Mouse (Mus musculus): Measurements from ENCODE around the gene Slc39a1. TPM values are rescaled to one million over a fixed set of nuclear protein-coding genes. Genes with fewer than 3 reads are reported as not detected.
"Not testable (repeated sequence)": the region's sequence is repeated elsewhere in the genome, so short reads cannot be mapped to it uniquely, and the experiment has no call there.

The Slc39a1 gene
- total RNA-seq, 2 experiments from 2014 or later: 38.8 to 43.0 TPM

DNA sequence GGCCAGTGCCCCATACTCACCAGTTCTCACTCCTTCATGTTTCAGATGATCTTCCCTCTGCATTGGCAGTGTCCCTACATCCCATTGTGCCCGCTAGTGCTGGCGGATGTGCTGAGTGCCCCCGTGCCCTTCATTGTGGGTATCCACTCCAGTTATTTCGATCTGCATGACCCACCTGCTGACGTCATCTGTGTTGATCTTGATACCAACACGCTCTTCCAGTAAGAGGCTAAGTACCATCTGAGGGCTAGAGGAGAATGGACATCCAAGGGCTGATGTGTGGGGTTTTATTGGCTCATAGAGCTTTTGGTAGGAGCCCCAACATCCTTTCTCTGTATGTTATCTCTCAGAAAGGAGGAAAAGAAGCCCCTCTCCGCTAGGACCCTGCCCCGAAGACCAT, 22.8 kb downstream of the Slc39a1 start:
- intact Hi-C loops (cut with DNase I): no loop called here
- no peak for DNase-seq (ENCODE audit: extremely low spot score in 1 of 2, low spot score in 2 of 2)
- TF ChIP-seq CTCF (IDR thresholded peaks at IDR 0.05): no peak

DNA sequence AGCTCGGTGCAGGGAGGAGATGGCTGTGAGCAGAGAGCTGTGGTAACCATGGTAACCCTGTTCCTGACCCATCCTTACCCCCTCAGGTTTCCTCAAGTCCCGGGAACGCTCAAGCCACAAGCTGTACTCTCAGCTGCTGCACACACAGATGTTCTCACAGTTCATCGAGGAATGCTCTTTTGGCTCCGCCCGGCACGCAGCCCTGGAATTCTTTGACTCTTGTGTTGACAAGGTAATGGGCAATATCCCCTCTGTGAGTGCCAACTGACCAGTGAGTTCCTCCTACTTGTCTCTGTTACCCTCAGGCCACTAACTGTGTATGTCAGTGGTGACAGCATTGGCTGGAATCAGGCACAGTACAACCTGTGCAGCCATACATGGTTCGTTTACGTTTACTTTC, 24.2 kb downstream of the Slc39a1 start:
- DNase-seq (ENCODE audit: extremely low spot score in 1 of 2, low spot score in 2 of 2): no peak
- no peak for TF ChIP-seq CTCF (IDR thresholded peaks at IDR 0.05)
- intact Hi-C loops (cut with DNase I): no loop called here
- Histone ChIP-seq H3K4me3 (no peak overlapping the region), H3K27ac (no peak overlapping the region)

More for the DNA sequence above, 22.8 kb downstream of the Slc39a1 start:
- Histone ChIP-seq H3K4me3 (no peak overlapping the region), H3K27ac (no peak overlapping the region)

DNA sequence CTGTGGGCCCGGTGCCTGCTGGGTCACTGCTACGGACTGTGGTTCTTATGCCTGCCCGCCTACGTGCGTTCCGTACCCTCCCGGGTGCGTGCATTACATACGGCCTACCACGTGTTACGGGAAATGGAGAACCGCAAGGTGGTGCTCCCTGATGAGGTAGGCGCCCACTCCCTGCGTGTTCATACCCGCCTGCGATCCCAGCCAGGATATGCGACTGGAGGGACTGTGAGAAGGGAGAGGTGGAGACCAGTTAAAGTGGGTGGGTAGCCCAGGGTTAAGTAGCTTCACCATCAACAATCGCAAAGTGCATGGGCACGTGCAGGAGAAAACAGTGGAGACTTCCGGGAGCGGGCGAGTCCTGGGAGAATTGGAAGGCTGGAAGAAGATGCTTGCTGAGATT, 25.9 kb downstream of the Slc39a1 start:
- no peak for DNase-seq (ENCODE audit: extremely low spot score in 1 of 2, low spot score in 2 of 2)
- Histone ChIP-seq H3K27ac (no peak overlapping the region), H3K4me3 (no peak overlapping the region)
- intact Hi-C loops (cut with DNase I): no loop called here
- no peak for TF ChIP-seq CTCF (IDR thresholded peaks at IDR 0.05)

DNA sequence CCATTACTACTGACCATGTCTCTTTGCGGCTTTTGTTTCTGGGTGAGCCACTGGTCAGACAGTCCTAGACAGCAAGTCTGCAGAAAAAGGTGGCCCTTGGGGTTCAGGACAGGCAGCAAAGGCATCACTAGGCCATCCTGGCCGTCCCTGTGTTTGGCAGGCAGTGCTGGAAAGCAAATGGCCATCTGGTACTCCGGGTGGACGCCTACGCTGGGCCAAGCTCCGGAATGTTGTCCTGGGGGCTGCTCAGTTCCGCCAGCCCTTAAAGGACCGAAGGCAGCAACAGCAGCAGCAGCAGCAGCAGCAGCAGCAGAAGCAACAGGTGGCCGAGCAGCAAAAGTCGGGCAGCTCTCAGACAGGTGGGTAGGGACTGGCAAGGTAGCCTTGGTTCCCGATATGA, 27.3 kb downstream of the Slc39a1 start:
- Histone ChIP-seq H3K4me3 (no peak overlapping the region), H3K27ac (no peak overlapping the region)
- TF ChIP-seq CTCF (IDR thresholded peaks at IDR 0.05): no peak
- intact Hi-C loops (cut with DNase I): no loop called here
- no peak for DNase-seq (ENCODE audit: extremely low spot score in 1 of 2, low spot score in 2 of 2)

DNA sequence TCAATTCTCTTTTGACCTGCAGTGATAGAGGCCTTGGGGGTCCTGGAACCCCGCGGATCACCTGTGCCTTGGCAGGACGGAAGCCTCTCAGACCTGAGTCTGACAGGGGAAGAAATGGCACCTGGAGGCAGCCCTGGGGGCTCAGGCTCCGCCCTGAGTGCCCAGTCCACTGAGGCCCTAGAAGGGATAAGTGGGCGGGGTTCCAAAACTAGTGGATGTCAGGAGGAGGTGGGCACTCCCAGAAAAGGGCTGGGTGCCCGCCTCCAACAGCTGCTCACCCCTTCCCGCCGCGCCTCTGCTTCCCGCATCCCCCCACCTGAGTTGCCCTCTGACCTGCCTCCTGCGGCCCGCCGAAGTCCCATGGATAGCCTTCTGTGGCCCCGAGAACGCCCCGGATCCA, 28.9 kb downstream of the Slc39a1 start:
- no peak for DNase-seq (ENCODE audit: extremely low spot score in 1 of 2, low spot score in 2 of 2)
- H3K4me3 ChIP-seq: no peak overlapping the region
- intact Hi-C loops (cut with DNase I): no loop called here
- no peak for TF ChIP-seq CTCF (IDR thresholded peaks at IDR 0.05)
- H3K27ac ChIP-seq: no peak overlapping the region

DNA sequence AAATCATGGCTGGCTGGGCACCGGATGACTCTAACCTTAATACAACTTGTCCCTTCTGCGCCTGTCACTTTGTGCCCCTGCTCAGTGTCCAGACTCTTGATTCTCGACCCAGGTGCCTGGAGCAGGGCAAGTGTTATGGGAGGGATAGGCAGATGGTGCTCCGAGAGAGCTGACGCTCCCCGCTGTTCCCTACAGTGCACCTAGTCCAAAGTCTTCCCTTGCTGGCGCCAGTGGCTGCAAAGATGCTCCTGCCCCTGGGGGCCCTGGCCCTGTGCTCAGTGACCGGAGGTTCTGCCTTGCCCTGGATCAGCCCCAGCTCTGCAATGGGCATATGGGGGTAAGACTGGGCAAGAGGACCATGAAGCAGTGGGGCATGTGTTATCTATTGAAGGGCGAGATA, 29.8 kb downstream of the Slc39a1 start:
- TF ChIP-seq CTCF (IDR thresholded peaks at IDR 0.05): no peak
- Histone ChIP-seq H3K4me3 (no peak overlapping the region), H3K27ac (no peak overlapping the region)
- intact Hi-C loops (cut with DNase I): no loop called here
- no peak for DNase-seq (ENCODE audit: extremely low spot score in 1 of 2, low spot score in 2 of 2)

DNA sequence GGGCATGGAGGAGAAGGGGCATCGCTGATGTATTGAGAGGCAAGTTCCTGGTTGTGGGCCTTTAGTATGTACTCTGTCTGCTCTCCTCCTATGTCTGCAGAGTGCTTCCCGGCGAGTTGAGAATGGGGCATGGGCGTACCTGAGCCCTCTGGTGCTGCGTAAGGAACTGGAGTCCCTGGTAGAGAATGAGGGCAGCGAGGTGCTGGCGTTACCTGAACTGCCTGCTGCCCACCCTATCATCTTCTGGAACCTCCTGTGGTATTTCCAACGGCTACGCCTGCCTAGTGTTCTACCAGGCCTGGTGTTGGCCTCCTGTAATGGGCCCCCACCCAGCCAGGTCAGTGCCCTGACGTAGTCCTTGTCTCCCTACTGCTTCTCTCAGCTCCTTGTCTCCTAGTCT, 30.2 kb downstream of the Slc39a1 start:
- H3K27ac ChIP-seq: no peak overlapping the region
- no peak overlapping the region for H3K4me3 ChIP-seq
- TF ChIP-seq CTCF (IDR thresholded peaks at IDR 0.05): no peak
- intact Hi-C loops (cut with DNase I): no loop called here
- DNase-seq (ENCODE audit: extremely low spot score in 1 of 2, low spot score in 2 of 2): no peak

DNA sequence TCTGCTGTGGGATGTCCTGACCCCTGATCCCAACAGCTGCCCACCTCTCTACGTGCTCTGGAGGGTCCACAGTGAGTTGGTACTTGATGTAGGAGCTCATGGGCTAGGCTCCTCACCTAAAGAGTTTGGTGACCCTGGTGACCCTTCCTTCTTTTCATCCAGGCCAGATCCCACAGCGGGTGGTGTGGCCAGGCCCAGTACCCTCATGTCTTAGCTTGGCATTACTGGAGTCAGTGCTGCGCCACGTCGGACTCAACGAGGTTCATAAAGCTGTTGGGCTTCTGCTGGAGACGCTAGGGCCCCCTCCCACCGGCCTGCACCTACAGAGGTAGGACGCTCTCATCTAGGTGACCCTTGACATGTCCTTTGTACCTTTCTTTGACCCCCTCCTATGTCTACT, 31.2 kb downstream of the Slc39a1 start:
- intact Hi-C loops (cut with DNase I): no loop called here
- Histone ChIP-seq H3K4me3 (no peak overlapping the region), H3K27ac (no peak overlapping the region)
- no peak for TF ChIP-seq CTCF (IDR thresholded peaks at IDR 0.05)
- no peak for DNase-seq (ENCODE audit: extremely low spot score in 1 of 2, low spot score in 2 of 2)

DNA sequence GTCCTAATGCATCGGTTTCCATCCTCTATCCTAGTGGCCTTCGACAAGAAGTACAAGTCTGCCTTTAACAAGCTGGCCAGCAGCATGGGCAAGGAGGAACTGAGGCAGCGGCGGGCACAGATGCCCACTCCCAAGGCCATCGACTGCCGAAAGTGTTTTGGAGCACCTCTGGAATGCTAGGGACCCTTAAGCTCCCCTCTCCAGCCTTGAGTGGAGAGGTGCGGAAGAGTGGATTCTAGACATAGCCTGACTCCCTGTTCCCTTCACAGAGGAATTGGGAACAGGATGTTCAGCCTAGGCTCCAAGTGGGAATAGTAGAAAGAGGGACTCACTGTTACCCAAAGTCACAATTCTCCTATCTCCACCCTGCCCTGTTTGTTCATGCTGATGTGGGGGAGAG, 31.8 kb downstream of the Slc39a1 start:
- Histone ChIP-seq H3K4me3 (no peak overlapping the region), H3K27ac (peak overlapping the region; percentile 72; the same call in 1 of the 2 replicates)
- DNase-seq (ENCODE audit: extremely low spot score in 1 of 2, low spot score in 2 of 2): no peak
- intact Hi-C loops (cut with DNase I): no loop called here
- no peak for TF ChIP-seq CTCF (IDR thresholded peaks at IDR 0.05)

DNA sequence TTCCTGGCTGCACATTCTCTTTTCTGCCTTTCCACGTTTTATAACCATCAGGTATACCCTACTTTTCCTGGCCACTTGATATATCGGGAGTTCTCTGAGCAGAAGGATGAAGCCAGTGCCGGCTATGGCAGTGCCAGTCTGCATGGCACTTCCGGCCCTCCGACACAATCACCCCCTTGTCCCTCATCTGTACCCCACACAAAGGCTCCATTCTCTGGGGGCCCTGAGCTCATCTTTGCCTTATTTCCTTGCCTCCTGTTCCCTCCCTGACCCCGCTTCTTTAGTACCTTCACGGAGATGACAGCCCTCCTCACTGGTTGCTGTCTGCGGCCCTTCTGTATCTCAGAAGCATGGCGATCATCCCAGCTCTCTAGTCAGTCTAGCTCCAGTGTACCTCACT, 32.7 kb downstream of the Slc39a1 start:
- no peak for TF ChIP-seq CTCF (IDR thresholded peaks at IDR 0.05)
- DNase-seq (ENCODE audit: extremely low spot score in 1 of 2, low spot score in 2 of 2): no peak
- Histone ChIP-seq H3K27ac (peak overlapping the region; percentile 72), H3K4me3 (no peak overlapping the region)
- intact Hi-C loops (cut with DNase I): no loop called here

DNA sequence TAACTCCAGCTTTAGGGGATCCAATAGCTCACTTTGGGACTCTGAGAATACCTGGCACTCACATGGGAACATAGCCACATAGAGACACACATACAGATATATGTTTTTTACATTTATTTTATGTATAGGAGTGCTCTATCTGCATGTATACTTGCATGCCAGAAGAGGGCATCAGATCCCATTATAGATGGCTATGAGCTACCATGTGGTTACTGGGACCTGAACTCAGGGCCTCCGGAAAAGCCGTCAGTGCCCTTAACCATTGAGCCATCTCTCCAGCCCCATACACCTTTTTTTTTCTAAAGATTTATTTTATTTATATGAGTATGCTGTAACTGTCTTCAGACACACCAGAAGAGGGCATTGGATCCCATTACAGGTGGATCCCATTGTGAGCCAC, 36.2 kb downstream of the Slc39a1 start:
- peak; percentile 17 for TF ChIP-seq CTCF (IDR thresholded peaks at IDR 0.05)
- Histone ChIP-seq H3K4me3 (no peak overlapping the region), H3K27ac (no peak overlapping the region)
- no peak for DNase-seq (ENCODE audit: extremely low spot score in 1 of 2, low spot score in 2 of 2)
- intact Hi-C loops (cut with DNase I): no loop called here

DNA sequence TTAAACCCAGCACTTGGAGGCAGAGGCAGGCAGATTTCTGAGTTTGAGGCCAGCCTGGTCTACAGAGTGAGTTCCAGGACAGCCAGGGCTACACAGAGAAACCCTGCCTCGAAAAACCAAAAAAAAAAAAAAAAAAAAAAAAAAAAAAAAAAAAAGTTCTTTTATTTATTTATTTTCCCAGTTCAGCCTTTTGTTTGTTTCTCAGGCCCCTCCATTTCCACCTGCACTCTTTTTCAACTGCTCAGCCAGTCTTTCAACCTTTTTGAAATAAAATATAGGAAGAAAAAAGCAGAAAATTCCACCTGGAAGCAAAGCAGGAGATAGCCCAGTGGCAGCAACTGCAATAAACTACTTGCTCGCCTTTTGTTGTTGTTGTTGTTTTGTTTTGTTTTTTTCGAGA, 41.4 kb downstream of the Slc39a1 start:
- DNase-seq (ENCODE audit: extremely low spot score in 1 of 2, low spot score in 2 of 2); H3K27ac ChIP-seq; intact Hi-C loops (cut with DNase I); H3K4me3 ChIP-seq: not testable (repeated sequence)

DNA sequence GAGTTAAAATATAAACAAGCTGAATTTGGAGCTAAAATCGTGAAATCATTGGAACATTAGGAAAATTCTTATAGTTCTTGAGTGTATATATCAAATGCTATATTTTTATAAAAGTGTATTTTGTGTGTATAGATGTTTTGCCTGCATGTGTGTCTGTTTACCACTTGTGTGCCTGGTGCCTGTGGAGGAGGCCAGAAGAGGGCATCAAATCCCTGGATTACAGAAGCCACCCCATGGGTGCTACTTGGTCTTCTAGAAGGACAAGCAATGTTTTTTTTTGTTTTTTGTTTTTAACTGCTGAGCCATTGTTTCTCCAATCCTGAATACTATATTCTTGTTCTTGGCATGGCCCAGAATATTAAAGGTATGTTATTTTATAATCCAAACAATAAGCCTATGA, 42.6 kb downstream of the Slc39a1 start:
- TF ChIP-seq CTCF (IDR thresholded peaks at IDR 0.05): peak; percentile 22
- DNase-seq (ENCODE audit: extremely low spot score in 1 of 2, low spot score in 2 of 2): no peak
- Histone ChIP-seq H3K27ac (no peak overlapping the region), H3K4me3 (no peak overlapping the region)
- intact Hi-C loops (cut with DNase I): loop anchor here (5.0 to 10.0 kb wide), 2 partner anchors 82 to 184 kb away; partner anchors contain the start of gene Ilf2

DNA sequence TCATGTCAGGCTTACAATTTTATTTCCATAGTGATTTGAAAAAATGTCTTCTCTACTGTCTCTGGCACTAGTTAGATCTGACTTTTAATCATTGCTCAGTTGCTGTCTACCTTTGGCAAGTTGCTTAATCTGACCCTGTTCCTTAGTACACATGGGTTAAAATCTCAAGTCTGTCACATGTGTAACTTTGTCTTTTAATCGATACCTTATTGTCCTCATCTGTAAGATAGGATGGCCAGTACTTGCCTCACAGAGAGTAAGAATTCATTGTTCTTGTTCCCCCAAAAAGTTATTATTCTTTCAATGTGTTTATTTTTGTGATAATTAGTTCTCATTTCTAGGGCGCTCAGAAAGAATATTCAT, 44.0 kb downstream of the Slc39a1 start:
- DNase-seq (ENCODE audit: extremely low spot score in 1 of 2, low spot score in 2 of 2): no peak
- Histone ChIP-seq H3K4me3 (peak overlapping the region; percentile 55), H3K27ac (peak overlapping the region; percentile 91)
- TF ChIP-seq CTCF (IDR thresholded peaks at IDR 0.05): no peak
- intact Hi-C loops (cut with DNase I): loop anchor here (2.0 to 10.0 kb wide), 3 partner anchors 27 to 183 kb away; partner anchors contain the start of genes Dennd4b and Ilf2

Data from left cerebral cortex, adult 2 months (tissue).